Mouse (Mus musculus) intestine, postnatal 0 days (tissue): Measurements from ENCODE around the gene Lrig1. TPM values are rescaled to one million over a fixed set of nuclear protein-coding genes. Genes with fewer than 3 reads are reported as not detected.

Experiments
- ATAC-seq: fragments of 200-750 bp; cut with Nextera tagmentation; 2 replicates; pipeline ENCODE4 v1.8.0; 2017; ENCODE audit warnings: mild to moderate bottlenecking, moderate TSS enrichment, moderate library complexity
- H3K27ac ChIP-seq: fragments of 300-500 bp; sonication (generic); 2 replicates; pipeline ENCODE4 v1.5.1; 2014; ENCODE audit warnings: mild to moderate bottlenecking, low read depth, low read length, moderate library complexity
- H3K27me3 ChIP-seq: fragments of 300-500 bp; sonication (generic); replicated peaks from 2 replicates; pipeline ENCODE4 v1.6.1; 2014; ENCODE audit warnings: low read length, mixed read lengths; ENCODE audit not compliant: control insufficient read depth, insufficient read depth
- H3K36me3 ChIP-seq: fragments of 300-500 bp; sonication (generic); 2 replicates; pipeline ENCODE4 v1.6.1; 2014; ENCODE audit warnings: mild to moderate bottlenecking, moderate library complexity; ENCODE audit not compliant: control insufficient read depth, insufficient read depth
- H3K4me1 ChIP-seq: fragments of 300-500 bp; sonication (generic); replicated peaks from 2 replicates; pipeline ENCODE4 v1.6.1; 2014; ENCODE audit warnings: antibody characterized with exemption, low read length, mixed read lengths; ENCODE audit not compliant: control insufficient read depth, insufficient read depth
- H3K4me2 ChIP-seq: fragments of 300-500 bp; sonication (generic); replicated peaks from 2 replicates; pipeline ENCODE4 v1.6.1; 2014; ENCODE audit warnings: low read depth, mild to moderate bottlenecking, moderate library complexity
- H3K4me3 ChIP-seq: fragments of 300-500 bp; sonication (generic); 2 replicates; pipeline ENCODE4 v1.5.1; 2014; ENCODE audit warnings: low read depth, low read length
- H3K9ac ChIP-seq: fragments of 300-500 bp; sonication (generic); 2 replicates; pipeline ENCODE4 v1.6.1; 2014; ENCODE audit warnings: mild to moderate bottlenecking, low read depth, low read length
- H3K9me3 ChIP-seq: fragments of 300-500 bp; sonication (generic); 2 replicates; pipeline ENCODE4 v1.6.1; 2016; ENCODE audit warnings: mixed run types; ENCODE audit not compliant: control insufficient read depth
- CTCF ChIP-seq: sonication (generic); IDR thresholded peaks from 2 replicates; pipeline ENCODE4 v1.5.1; 2016; ENCODE audit warnings: low read depth, mild to moderate bottlenecking, control low read depth, antibody characterized with exemption, moderate library complexity
- WGBS: fragments of 180-500 bp; shearing (Covaris S2); extraction: QIAGEN DNeasy Blood & Tissue Kit; methylation state at CpG from one replicate; pipeline ENCODE4 v1.1.7; 2014; 5-methylcytosine and 5-hydroxymethylcytosine counted together
- polyA plus RNA-seq: library from polyadenylated mRNA; unstranded; fragments of >200 nt; fragmentation: Nextera tagmentation; extraction: Ambion mirVana; gene quantifications from 2 replicates; pipeline ENCODE4 v1.2.1, GENCODE M21; 2015

The Lrig1 gene
- polyA plus RNA-seq, 1 experiment from 2014 or later: 13.4 TPM

DNA sequence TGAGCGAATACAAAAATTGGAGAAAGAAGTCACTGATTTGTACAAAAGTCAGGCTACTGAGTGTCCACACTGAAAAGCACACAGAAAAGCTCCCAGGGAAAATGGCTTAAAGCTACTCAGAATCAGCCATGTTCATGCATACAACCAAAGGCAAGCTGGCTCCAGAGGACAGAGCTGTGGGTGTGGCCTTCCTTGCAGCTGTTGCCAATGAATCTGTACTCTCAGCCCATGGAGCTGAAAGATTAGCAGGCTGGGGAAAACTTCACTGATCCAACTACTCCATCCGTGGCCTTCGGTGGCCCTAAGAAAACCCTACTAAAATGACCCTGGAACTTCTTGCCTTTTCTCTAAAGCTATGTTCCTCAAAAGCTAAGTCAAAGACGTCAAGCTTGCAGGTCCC lies 11.2 kb downstream of the Lrig1 start:
- Histone ChIP-seq H3K9ac (no peak overlapping the region), H3K27ac (no peak overlapping the region), H3K4me2 (no peak overlapping the region; the same call in 1 of the 2 replicates), H3K4me3 (no peak overlapping the region), H3K9me3 (no peaks in the 10 kb centered on the region), H3K27me3 (no peaks in the 10 kb centered on the region), H3K4me1 (peaks cover 20% of the 10 kb centered on the region), H3K36me3 (no peaks in the 10 kb centered on the region)
- no peak for TF ChIP-seq CTCF
- WGBS: 47% methylated on average over 4 of the region's 4 CpGs
- ATAC-seq: no peak

DNA sequence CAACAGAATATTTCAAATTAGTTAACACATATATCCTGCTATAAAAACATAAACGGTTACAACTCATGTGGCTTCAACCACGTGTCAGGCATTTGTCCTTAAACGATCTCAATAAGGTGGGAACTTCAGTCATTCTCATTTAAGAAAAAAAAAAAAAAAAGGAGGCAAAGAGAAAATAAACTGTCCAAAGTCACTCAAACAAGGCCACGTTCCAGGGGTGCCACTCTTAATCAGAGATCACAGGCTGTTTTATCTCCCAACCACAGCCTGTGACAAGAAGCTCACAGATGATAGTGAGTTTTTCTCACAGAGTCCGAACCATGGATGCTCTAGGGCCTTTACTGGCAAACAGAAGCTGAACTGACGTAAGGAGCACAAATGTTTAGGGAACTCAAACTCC lies 13.9 kb downstream of the Lrig1 start:
- TF ChIP-seq CTCF: no peak
- Histone ChIP-seq H3K4me3 (no peak overlapping the region), H3K36me3 (no peaks in the 10 kb centered on the region), H3K4me1 (peaks cover 32% of the 10 kb centered on the region; the same call in 1 of the 2 replicates), H3K27me3 (no peaks in the 10 kb centered on the region), H3K4me2 (0 out of 2 replicates have a peak overlapping the region, but pooled peaks have one; percentile 1), H3K9ac (no peak overlapping the region), H3K27ac (no peak overlapping the region), H3K9me3 (no peaks in the 10 kb centered on the region)
- ATAC-seq: no peak
- WGBS: 30% methylated on average over 6 of the region's 6 CpGs

GRCm38 (mm10) chr6:94685611-94686010 lies 14.3 kb downstream of the Lrig1 start:
- WGBS: 56% methylated on average over 6 of the region's 6 CpGs
- Histone ChIP-seq H3K27me3 (no peaks in the 10 kb centered on the region), H3K4me3 (no peak overlapping the region), H3K4me2 (0 out of 2 replicates have a peak overlapping the region, but pooled peaks have one; percentile 27), H3K9ac (no peak overlapping the region), H3K36me3 (no peaks in the 10 kb centered on the region), H3K27ac (no peak overlapping the region; the same call in 1 of the 2 replicates), H3K9me3 (no peaks in the 10 kb centered on the region), H3K4me1 (peaks cover 36% of the 10 kb centered on the region)
- ATAC-seq: no peak
- TF ChIP-seq CTCF: no peak

DNA sequence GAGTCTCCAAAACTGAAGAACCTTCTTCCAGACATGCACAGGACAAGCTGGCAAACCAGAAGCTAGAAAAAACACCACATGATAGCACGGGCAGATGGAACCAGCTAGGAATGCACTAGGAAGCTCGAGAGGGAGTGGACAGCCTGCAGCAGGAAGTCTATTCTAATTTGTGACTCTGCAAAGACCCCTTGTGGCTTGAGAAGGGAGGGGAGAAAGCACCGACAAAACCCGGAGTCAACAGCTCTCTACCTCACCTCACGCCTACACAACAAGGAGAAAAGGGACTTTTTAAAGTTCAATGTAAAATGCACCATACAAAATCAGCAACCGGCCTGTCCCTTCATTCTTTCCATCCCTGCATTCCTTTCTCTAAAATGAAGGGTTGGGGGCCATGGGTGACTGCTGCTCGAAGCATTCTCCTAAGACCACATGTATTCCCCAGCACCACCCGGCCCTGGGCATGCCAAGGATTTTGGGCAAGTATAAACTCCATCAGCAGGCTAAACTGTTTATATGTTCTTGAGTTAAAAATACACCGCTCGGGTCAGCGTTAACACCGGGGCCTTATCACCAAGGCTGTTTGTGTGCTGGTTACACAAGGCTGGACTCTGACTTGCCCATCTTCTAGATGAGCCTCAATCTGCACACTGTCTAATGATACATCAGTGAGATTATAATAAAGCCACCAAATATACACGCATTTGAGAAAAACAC lies 15.0 kb downstream of the Lrig1 start:
- ATAC-seq: no peak
- Histone ChIP-seq H3K27me3 (no peaks in the 10 kb centered on the region), H3K4me1 (peaks cover 39% of the 10 kb centered on the region), H3K9me3 (no peaks in the 10 kb centered on the region), H3K4me2 (peak overlapping the region; percentile 21; the same call in 1 of the 2 replicates), H3K27ac (no peak overlapping the region), H3K36me3 (no peaks in the 10 kb centered on the region), H3K4me3 (no peak overlapping the region), H3K9ac (no peak overlapping the region)
- peak; percentile 26 for TF ChIP-seq CTCF
- WGBS: 21% methylated on average over 13 of the region's 13 CpGs

DNA sequence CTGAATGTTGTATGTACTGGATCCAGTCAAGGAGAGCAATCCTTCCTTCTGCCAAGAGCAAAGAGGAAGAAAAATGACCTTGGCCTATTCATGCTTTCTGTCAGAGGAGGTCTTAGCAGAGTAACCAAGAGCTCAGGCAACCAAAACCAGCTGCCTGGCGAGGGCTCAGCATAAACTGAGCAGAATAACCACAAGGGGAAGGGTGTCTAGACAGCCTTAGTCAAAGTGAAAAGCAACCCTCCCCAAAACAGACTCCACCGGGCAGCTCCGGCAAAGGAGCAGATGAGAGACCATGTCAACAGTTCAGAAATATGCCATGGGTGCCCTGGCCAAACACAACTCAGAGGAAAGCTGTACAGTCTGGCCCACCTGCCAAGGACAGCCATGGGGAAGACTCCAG lies 16.3 kb downstream of the Lrig1 start:
- Histone ChIP-seq H3K9me3 (no peaks in the 10 kb centered on the region), H3K36me3 (no peaks in the 10 kb centered on the region), H3K4me3 (no peak overlapping the region), H3K9ac (no peak overlapping the region), H3K27me3 (no peaks in the 10 kb centered on the region), H3K27ac (no peak overlapping the region), H3K4me1 (peaks cover 49% of the 10 kb centered on the region), H3K4me2 (peak overlapping the region; percentile 17; the same call in 1 of the 2 replicates)
- ATAC-seq: no peak
- TF ChIP-seq CTCF: no peak
- 72% methylated on average over 3 of the region's 3 CpGs for WGBS

DNA sequence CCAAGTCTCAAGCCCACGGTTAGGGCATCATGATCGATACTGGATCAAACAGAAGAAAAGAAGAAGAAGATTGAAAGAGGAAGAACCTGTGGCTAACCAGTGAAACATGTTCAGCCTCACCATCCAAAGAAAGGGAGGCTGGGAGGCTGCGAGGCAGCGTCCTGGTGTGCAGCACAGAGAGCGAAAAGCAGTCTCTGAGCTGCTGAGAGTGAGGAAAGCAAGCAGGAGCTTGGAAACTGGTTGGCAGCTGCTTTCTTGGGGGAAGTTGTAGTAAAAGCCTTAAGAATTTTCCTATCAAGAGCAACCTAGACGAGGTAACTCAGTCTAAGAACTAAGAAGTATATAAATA lies 17.7 kb downstream of the Lrig1 start:
- Histone ChIP-seq H3K9me3 (no peaks in the 10 kb centered on the region), H3K36me3 (no peaks in the 10 kb centered on the region), H3K4me1 (peaks cover 50% of the 10 kb centered on the region), H3K9ac (no peak overlapping the region), H3K4me2 (peak overlapping the region; percentile 33), H3K27me3 (no peaks in the 10 kb centered on the region), H3K4me3 (no peak overlapping the region), H3K27ac (0 out of 2 replicates have a peak overlapping the region, but pooled peaks have one; percentile 11)
- no peak for ATAC-seq
- WGBS: 52% methylated on average over 6 of the region's 6 CpGs
- no peak for TF ChIP-seq CTCF
